Mouse (Mus musculus): Measurements from ENCODE around the gene Aak1.
"Not testable (repeated sequence)": the region's sequence is repeated elsewhere in the genome, so short reads cannot be mapped to it uniquely, and the experiment has no call there.

The Aak1 gene

DNA sequence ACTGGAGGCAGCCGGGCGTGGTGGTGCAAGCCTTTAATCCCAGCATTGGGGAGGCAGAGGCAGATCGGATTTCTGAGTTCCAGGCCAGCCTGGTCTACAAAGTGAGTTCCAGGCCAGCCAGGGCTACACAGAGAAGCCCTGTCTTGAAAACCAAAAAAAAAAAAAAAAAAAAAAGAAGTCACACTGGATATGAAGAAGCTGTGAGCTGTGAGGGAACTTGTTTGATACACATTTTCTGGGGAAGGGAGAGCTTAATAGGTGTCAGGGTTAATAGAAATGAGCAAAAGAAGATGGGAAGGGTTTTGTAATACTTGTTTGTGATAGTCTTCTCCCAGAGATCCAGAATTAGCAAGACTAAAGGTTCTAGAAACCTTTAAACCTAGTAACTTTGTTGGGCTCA is 196.2 kb downstream of the Aak1 start:
- ATAC-seq (ENCODE audit: insufficient number of reproducible peaks, low FRiP score, low TSS enrichment) = no peak

DNA sequence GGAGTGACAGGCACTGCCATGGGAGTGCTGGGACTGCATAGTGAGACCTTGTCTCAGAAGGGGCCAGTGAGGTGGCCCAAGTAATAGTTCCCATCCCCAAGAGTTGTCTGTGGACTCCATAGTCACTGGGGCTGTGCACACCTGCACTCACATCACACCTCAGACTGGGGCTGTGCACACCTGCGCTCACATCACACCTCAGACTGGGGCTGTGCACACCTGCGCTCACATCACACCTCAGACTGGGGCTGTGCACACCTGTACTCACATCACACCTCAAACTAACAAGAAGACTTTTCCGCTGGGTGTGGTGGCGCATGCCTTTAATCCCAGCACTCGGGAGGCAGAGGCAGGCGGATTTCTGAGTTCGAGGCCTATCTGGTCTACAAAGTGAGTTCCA is 199.4 kb downstream of the Aak1 start:
- not testable (repeated sequence) for ATAC-seq (ENCODE audit: insufficient number of reproducible peaks, low FRiP score, low TSS enrichment)

DNA sequence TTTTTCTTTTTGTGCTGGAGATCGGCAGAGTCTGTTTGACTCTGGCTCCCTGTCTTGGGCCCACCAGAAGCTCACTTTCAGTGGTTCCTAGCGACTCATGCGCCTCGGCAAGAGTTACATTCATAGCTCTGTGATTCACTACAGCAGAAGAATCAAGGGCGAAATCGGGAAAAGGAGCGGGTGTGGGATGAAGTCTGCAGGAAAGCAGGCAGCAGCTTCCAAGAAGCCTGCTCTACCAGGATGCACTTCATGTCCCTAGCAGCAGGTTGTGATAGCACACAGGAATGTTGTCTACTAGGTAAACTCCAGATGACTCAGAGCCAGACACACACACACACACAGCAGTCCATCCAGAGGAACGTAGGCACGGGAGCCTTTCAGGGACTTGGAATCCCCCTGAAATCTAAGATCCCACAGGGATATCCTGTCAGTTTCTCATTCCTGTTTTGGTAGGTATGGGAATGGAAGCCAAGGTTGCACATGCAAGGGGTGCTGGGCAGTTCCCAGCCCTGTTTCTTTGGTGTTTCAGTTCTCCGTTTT is 202.6 kb downstream of the Aak1 start:
- no peak for ATAC-seq (ENCODE audit: insufficient number of reproducible peaks, low FRiP score, low TSS enrichment)

All from cerebellum, adult (tissue).